Mouse (Mus musculus): Measurements from ENCODE around the gene Zfp385b. TPM values are rescaled to one million over a fixed set of nuclear protein-coding genes. Genes with fewer than 3 reads are reported as not detected.

The Zfp385b gene
- not detected for total RNA-seq (2023)

DNA sequence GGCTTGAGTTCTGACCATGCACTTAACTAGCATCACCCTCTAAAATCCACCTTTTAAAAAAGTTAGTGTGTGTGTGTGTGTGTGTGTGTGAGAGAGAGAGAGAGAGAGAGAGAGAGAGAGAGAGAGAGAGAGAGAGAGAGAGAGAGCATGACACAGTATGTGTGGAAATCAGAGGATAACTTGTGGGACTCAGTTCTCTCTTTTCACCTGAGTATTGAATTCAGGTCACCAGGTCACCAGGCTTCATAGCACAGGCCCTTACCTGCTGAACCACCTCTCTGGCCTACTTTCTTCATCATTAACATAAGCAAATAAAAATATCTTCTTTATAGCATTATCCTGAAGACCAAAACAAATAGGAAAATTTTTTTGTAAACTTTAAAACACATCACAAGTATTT, at the start of gene Zfp385b:
Gene Zfp385b (minus strand): TSS at position 101 of the 400 bp plus-strand sequence.

Other genes starting within 250 kb of the Zfp385b start
- gene Cwc22, start 126.7 kb upstream of the Zfp385b start, total RNA-seq (2023), result 10 to 100 TPM; 56.2 to 60.2 TPM

Measured in B cell, adult 67 days (primary cell).